Mouse (Mus musculus) stomach, postnatal 0 days (tissue): ENCODE results near the gene Rnf128.

Experiments
- CTCF ChIP-seq: IDR thresholded peaks from 2 replicates; pipeline ENCODE4 v1.5.1; 2016; ENCODE audit warnings: antibody characterized with exemption, low read depth, mild to moderate bottlenecking, moderate library complexity
- EP300 ChIP-seq: optimal IDR thresholded peaks from 2 replicates; pipeline ENCODE3; 2016; ENCODE audit warnings: antibody characterized with exemption

DNA sequence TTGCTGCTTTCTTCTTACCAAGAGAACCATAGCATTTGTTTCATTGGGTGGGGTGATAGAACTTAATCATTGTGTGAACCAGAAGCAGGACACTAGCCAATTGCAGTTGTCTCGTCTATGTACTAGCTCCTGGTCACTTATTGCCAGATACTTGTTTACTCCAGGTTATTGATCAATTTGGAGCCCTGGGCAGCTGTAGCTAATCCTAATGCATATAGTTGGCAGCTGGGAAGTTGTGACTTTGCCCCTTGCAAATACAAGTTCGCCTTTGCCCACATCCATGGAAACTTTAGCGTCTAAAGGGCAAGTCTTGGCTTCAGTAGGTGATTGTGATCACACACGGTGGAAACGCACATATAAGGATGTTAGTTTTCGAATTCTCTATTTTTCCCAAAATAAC lies 33.3 kb downstream of the Rnf128 start:
- no peak for TF ChIP-seq CTCF
- no peak for TF ChIP-seq EP300
